Mouse (Mus musculus) MEL (cell line): ENCODE measurements at regions not wholly inside any gene's neighbourhood (a gene's known extent, or its start where the extent isn't known, plus 50 kb on each side); places are given as distances from the start of the nearest gene placed in this dataset.

Experiments
- BHLHE40 ChIP-seq: IDR thresholded peaks from 2 replicates; pipeline ENCODE4 v1.6.1; 2012; ENCODE audit warnings: low read depth, mild to moderate bottlenecking, inconsistent platforms, low read length, improper control_type of control experiment, borderline replicate concordance
- CTCF ChIP-seq, 3 experiments: IDR thresholded peaks in 2 of 3; conservative IDR thresholded peaks in 1 of 3; 2 replicates each; pipeline ENCODE4 v1.5.1; 2011 to 2012; ENCODE audit warnings: low read length in 3 of 3, low read depth in 2 of 3, mild to moderate bottlenecking in 2 of 3, improper control_type of control experiment in 1 of 3, inconsistent platforms in 1 of 3, mixed read lengths in 1 of 3, moderate library complexity in 1 of 3; ENCODE audit not compliant: control insufficient read depth in 1 of 3, insufficient read depth in 1 of 3, poor library complexity in 1 of 3, severe bottlenecking in 1 of 3
- E2F4 ChIP-seq: IDR thresholded peaks from 2 replicates; pipeline ENCODE4 v1.6.1; 2011; ENCODE audit warnings: low read depth, low read length, improper control_type of control experiment, borderline replicate concordance
- GABPA ChIP-seq: IDR thresholded peaks from 2 replicates; pipeline ENCODE4 v1.6.1; 2012; ENCODE audit warnings: low read depth, mild to moderate bottlenecking, inconsistent platforms, low read length, improper control_type of control experiment, moderate library complexity
- KAT2A ChIP-seq: conservative IDR thresholded peaks from 2 replicates; pipeline ENCODE4 v1.6.1; 2012; ENCODE audit warnings: low read depth, low read length, improper control_type of control experiment, inconsistent platforms
- MAFK ChIP-seq: IDR thresholded peaks from 2 replicates; pipeline ENCODE4 v1.6.1; 2011; ENCODE audit warnings: low read depth, mild to moderate bottlenecking, low read length, improper control_type of control experiment, borderline replicate concordance
- MEF2A ChIP-seq: IDR thresholded peaks from 2 replicates; pipeline ENCODE4 v1.6.1; 2014; ENCODE audit warnings: low read depth, mild to moderate bottlenecking, inconsistent platforms, low read length, improper control_type of control experiment; ENCODE audit not compliant: poor library complexity, insufficient replicate concordance, severe bottlenecking; ENCODE audit errors: extremely low read depth
- MYC ChIP-seq: IDR thresholded peaks from 2 replicates; pipeline ENCODE4 v1.6.1; 2011; ENCODE audit warnings: low read depth, mild to moderate bottlenecking, low read length, improper control_type of control experiment, moderate library complexity
- NRF1 ChIP-seq: IDR thresholded peaks from 2 replicates; pipeline ENCODE4 v1.6.1; 2014; ENCODE audit warnings: low read depth, mild to moderate bottlenecking, inconsistent platforms, low read length, improper control_type of control experiment, moderate library complexity; ENCODE audit not compliant: poor library complexity, insufficient read depth, severe bottlenecking
- POLR2A ChIP-seq, 2 experiments: IDR thresholded peaks; 2 replicates each; pipeline ENCODE4 v1.6.1; 2011 to 2012; ENCODE audit warnings: low read length in 2 of 2, mild to moderate bottlenecking in 2 of 2, control low read depth in 1 of 2, improper control_type of control experiment in 1 of 2, low read depth in 1 of 2, moderate library complexity in 1 of 2; ENCODE audit not compliant: control insufficient read depth in 1 of 2, insufficient read depth in 1 of 2, poor library complexity in 1 of 2

DNA sequence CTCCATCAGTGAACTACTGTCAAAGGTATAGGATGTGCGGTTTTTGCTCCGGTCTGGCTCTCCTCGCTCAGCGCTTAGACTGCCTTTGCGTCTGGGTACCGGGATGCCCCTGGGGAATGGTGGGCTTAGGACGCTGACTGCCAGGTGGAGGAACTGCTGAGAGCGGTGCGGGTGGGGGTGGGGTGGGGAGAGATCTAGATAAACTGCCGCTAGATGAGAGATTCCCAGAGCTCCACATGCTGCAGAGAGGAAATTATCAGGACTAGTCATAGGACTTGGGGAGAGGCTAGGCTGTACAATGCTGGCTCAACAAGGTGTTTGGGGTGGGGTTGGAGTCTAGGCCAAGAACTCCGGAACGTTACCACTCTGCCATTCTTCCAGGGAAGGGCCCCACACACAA is 539.5 kb upstream of the Lrrc6 start:
- no peak for TF ChIP-seq BHLHE40
- TF ChIP-seq POLR2A (IDR thresholded peaks at IDR 0.05; ENCODE audit: control insufficient read depth in 1 of 2, insufficient read depth in 1 of 2, low read depth in 1 of 2, low read length in 2 of 2, poor library complexity in 1 of 2) = no peak
- TF ChIP-seq MYC = no peak
- no peak for TF ChIP-seq CTCF (IDR thresholded peaks at IDR 0.05 in 2 of 3, conservative IDR thresholded peaks at IDR 0.05 in 1 of 3; ENCODE audit: control insufficient read depth in 1 of 3, insufficient read depth in 1 of 3, low read depth in 2 of 3, low read length in 3 of 3, poor library complexity in 1 of 3, severe bottlenecking in 1 of 3)
- no peak for TF ChIP-seq KAT2A
- TF ChIP-seq NRF1 = no peak
- TF ChIP-seq MAFK = no peak
- TF ChIP-seq E2F4 = no peak
- no peak for TF ChIP-seq MEF2A
- no peak for TF ChIP-seq GABPA
